Mouse (Mus musculus) heart, embryonic 15.5 days (tissue): ENCODE results near the gene Katnb1. TPM values are rescaled to one million over a fixed set of nuclear protein-coding genes. Genes with fewer than 3 reads are reported as not detected.
A peak's percentile ranks its signal among the peaks of the same experiment; 100 is the strongest.

Source experiments
- ATAC-seq: fragments of 200-750 bp; cut with Nextera tagmentation; replicated peaks from 2 replicates; pipeline ENCODE4 v1.8.0; 2017; ENCODE audit warnings: low read depth, moderate TSS enrichment; ENCODE audit not compliant: insufficient number of reproducible peaks, insufficient read depth, low FRiP score
- H3K27ac ChIP-seq: fragments of 300-500 bp; sonication (generic); 2 replicates; pipeline ENCODE4 v1.5.1; 2015; ENCODE audit warnings: mild to moderate bottlenecking, inconsistent platforms
- H3K27me3 ChIP-seq: fragments of 300-500 bp; sonication (generic); 2 replicates; pipeline ENCODE4 v1.6.1; 2015; ENCODE audit warnings: inconsistent platforms
- H3K36me3 ChIP-seq: fragments of 300-500 bp; sonication (generic); 2 replicates; pipeline ENCODE4 v1.6.1; 2015; ENCODE audit warnings: mild to moderate bottlenecking, inconsistent platforms
- H3K4me1 ChIP-seq: fragments of 300-500 bp; sonication (generic); replicated peaks from 2 replicates; pipeline ENCODE4 v1.6.1; 2015; ENCODE audit warnings: inconsistent platforms
- H3K4me2 ChIP-seq: fragments of 300-500 bp; sonication (generic); 2 replicates; pipeline ENCODE4 v1.6.1; 2015; ENCODE audit warnings: inconsistent platforms, mild to moderate bottlenecking, moderate library complexity
- H3K4me3 ChIP-seq: fragments of 300-500 bp; sonication (generic); 2 replicates; pipeline ENCODE4 v1.5.1; 2015; ENCODE audit warnings: mild to moderate bottlenecking, inconsistent platforms
- H3K9ac ChIP-seq: fragments of 300-500 bp; sonication (generic); 2 replicates; pipeline ENCODE4 v1.6.1; 2015; ENCODE audit warnings: mild to moderate bottlenecking, inconsistent platforms
- H3K9me3 ChIP-seq: fragments of 300-500 bp; sonication (generic); replicated peaks from 2 replicates; pipeline ENCODE4 v1.6.1; 2016; ENCODE audit warnings: inconsistent platforms
- WGBS: fragments of 180-500 bp; shearing (Covaris S2); methylation state at CpG from one replicate; pipeline ENCODE4 v1.1.7; 2015; ENCODE audit warnings: mixed read lengths; 5-methylcytosine and 5-hydroxymethylcytosine counted together
- polyA plus RNA-seq: library from polyadenylated mRNA; unstranded; fragments of >200 nt; fragmentation: Nextera tagmentation; extraction: Ambion mirVana; gene quantifications from 2 replicates; pipeline ENCODE4 v1.2.1, GENCODE M21; 2015

The Katnb1 gene
- polyA plus RNA-seq, 1 experiment from 2014 or later: 15.3 TPM

DNA sequence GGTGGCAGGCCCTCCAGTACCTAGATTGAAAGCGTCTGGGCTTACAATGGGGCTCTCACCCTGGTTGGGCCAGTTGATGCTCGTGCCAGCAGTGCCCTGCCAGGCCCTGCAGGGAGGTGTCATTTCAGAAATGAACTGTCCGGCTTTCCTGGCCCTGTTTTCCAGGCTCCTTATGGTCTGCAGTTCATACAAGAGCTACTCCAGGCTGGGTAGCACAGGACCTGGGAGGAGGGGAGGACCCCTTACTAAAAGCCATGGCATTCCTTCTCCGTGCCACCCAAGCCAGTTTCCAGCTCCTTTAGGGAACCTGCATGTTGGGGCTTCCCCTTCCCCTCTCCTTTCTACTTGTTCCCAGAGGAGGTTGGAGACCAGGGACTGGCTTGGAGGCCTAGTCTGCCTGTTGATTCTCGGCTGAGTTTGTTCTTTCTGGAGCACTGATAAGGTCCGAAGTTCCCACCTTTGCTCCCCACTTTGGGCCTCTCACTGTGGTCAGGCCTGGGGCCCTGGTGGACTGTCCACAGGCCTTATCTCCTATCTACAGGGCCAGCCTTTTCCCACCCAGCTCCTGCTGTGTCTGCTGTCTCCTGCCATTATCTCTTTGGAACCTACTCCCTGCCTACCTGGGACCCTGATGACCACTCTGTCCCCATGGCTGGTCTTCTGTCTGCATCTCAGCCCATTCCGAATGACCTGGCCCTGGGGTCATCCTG, 4.6 kb downstream of the Katnb1 start:
- Histone ChIP-seq H3K9ac (no peak overlapping the region), H3K4me2 (no peak overlapping the region), H3K36me3 (peaks cover 20% of the 10 kb centered on the region; the same call in 1 of the 2 replicates), H3K9me3 (no peaks in the 10 kb centered on the region), H3K27me3 (no peaks in the 10 kb centered on the region), H3K27ac (no peak overlapping the region), H3K4me3 (no peak overlapping the region), H3K4me1 (peaks cover 12% of the 10 kb centered on the region)
- ATAC-seq: no peak
- 68% methylated on average over 7 of the region's 7 CpGs for WGBS

DNA sequence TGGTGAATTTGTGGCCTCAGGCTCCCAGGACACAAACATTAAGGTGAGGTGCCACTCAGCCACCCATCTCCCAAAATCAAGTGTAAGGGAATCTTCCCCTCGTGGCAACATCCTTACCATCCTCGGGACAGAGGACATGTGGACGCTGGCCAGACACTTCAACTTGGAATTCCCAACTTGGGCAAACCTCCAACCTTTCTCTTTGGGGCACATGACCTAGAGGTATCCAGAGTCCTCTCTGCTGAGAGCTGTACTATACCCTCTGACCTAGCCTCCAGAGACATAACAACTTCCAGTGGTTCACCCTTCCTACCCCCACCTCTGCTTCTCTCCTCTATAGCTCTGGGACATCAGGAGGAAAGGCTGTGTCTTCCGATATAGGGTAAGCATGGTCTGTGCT, 12.6 kb downstream of the Katnb1 start:
- Histone ChIP-seq H3K9ac (no peak overlapping the region), H3K4me1 (peaks cover 13% of the 10 kb centered on the region), H3K4me3 (no peak overlapping the region), H3K27ac (0 out of 2 replicates have a peak overlapping the region, but pooled peaks have one; percentile 38), H3K27me3 (no peaks in the 10 kb centered on the region), H3K4me2 (no peak overlapping the region), H3K9me3 (no peaks in the 10 kb centered on the region), H3K36me3 (peaks cover 29% of the 10 kb centered on the region)
- 59% methylated on average over 4 of the region's 4 CpGs for WGBS
- ATAC-seq: no peak

DNA sequence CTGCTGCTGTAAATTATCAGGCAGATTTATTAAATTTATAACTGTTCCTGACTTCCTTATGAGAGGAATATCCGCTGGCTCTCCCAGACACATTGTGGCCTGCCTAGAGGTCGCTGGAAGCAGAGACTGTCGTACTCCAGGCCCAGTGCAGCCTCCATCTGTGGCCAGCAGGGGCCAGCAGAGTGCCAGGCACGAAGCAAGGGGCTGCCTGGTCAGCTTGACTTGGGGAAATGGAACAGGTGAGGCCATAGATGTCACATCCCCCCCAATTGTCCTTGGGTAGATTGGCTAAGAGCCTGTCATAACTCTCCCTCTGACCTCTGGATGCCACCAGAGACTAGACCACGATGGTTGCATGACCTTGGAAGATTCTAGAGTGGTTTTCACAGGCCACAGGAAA, 18.0 kb downstream of the Katnb1 start:
- 22% methylated on average over 5 of the region's 5 CpGs for WGBS
- Histone ChIP-seq H3K27ac (no peak overlapping the region), H3K27me3 (no peaks in the 10 kb centered on the region), H3K4me3 (no peak overlapping the region), H3K9me3 (no peaks in the 10 kb centered on the region), H3K9ac (no peak overlapping the region), H3K36me3 (peaks cover 39% of the 10 kb centered on the region), H3K4me2 (no peak overlapping the region), H3K4me1 (peaks cover under 1% of the 10 kb centered on the region)
- ATAC-seq: 0 out of 2 replicates have a peak, but pooled peaks have one; percentile 13

DNA sequence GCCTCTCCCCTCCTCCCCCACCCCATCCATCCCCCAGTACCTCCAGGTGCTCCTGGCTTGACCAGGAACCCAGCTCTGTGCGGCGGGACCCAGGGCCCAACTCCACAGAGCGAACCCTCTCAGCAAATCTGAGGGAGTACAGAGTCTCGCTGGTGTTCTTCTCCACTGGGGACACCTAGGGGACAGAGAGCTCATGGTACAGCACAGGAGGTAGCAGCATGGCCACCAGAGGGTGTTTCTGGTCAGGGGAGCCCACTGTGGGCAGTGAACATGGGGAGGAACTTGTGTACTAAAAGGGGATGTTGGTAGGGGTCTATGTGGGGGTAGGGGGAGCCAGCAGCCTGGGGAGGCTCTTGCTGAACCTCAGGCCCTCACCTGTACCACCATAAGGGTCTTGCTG, 21.0 kb downstream of the Katnb1 start:
- H3K9me3 ChIP-seq: no peaks in the 10 kb centered on the region
- ATAC-seq: no peak

DNA sequence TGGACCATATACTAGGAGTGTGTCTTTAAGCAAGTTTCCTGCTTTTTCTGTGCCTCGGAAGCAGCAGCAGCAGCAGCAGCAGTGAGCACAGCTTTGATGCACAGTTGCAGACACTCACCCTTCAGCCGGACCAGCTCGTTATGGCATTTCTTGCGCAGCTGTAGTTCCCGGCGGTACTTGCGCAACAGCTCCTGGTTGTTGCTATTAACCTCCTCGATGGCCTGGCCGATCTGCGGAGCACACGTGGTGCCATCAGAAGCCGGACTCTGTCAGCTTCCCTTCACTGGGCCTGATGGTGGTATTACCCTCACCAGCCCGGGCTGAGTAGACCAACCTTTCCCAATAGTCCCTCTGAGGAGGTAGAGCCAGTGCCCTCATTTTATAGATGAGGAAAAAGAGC, 26.3 kb downstream of the Katnb1 start:
- WGBS: 90% methylated on average over 13 of the region's 13 CpGs
- Histone ChIP-seq H3K4me2 (no peak overlapping the region), H3K9me3 (no peaks in the 10 kb centered on the region), H3K4me1 (no peaks in the 10 kb centered on the region), H3K4me3 (no peak overlapping the region), H3K36me3 (peaks cover 20% of the 10 kb centered on the region; the same call in 1 of the 2 replicates), H3K27me3 (0 out of 2 replicates have a peak, but pooled peaks cover 4% of the 10 kb centered on the region), H3K27ac (no peak overlapping the region), H3K9ac (no peak overlapping the region)
- ATAC-seq: no peak

More for the DNA sequence above, 21.0 kb downstream of the Katnb1 start:
- no peak overlapping the region for H3K27ac ChIP-seq
- no peak overlapping the region for H3K4me2 ChIP-seq
- no peak overlapping the region for H3K4me3 ChIP-seq
- H3K4me1 ChIP-seq: no peaks in the 10 kb centered on the region
- peaks cover 46% of the 10 kb centered on the region for H3K36me3 ChIP-seq
- no peak overlapping the region for H3K9ac ChIP-seq
- H3K27me3 ChIP-seq: no peaks in the 10 kb centered on the region
- 68% methylated on average over 4 of the region's 4 CpGs for WGBS

DNA sequence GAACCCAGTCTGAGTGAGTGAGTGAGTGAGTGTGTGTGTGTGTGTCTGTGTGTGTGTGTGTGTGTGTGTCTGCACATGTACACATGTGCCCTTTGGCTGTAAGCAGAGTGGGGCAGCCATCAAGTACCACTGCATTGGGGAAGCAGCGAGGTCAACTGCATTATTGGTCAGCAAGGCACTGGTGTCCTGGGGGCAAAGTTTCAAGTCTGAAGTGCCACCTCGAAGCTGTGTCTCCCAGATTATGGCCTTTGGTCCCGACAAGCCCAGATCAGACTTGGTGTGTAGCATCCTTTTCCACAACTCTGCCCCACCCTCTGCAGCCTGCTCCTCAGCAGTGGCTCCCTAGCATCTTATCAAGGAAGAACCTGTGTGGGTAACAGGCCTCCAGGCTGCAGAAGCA, 31.6 kb downstream of the Katnb1 start:
- Histone ChIP-seq H3K4me2 (no peak overlapping the region), H3K27ac (no peak overlapping the region), H3K27me3 (0 out of 2 replicates have a peak, but pooled peaks cover 4% of the 10 kb centered on the region), H3K36me3 (peaks cover under 1% of the 10 kb centered on the region; the same call in 1 of the 2 replicates), H3K4me1 (no peaks in the 10 kb centered on the region), H3K9me3 (no peaks in the 10 kb centered on the region), H3K9ac (no peak overlapping the region), H3K4me3 (no peak overlapping the region)
- 90% methylated on average over 3 of the region's 3 CpGs for WGBS
- no peak for ATAC-seq

DNA sequence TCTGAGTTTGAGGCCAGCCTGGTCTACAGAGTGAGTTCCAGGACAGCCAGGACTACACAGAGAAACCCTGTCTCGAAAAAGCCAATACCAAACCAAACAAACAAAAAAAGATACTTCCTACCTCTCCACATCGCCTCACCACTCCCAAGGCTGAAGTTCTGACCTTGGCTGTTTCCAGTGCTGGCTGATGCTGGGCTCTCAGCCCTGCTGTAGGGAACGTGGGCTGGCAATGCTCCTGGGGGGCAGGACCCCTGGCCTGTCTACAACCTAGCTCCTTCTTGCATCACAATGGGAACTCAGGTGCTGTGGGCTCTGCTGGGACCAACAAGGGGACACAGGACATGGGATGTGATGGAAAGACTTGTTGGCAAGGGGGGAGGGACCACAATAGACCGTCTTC, 32.1 kb downstream of the Katnb1 start:
- Histone ChIP-seq H3K9ac (no peak overlapping the region), H3K4me2 (no peak overlapping the region), H3K9me3 (no peaks in the 10 kb centered on the region), H3K27ac (no peak overlapping the region), H3K4me1 (no peaks in the 10 kb centered on the region), H3K36me3 (no peaks in the 10 kb centered on the region), H3K27me3 (0 out of 2 replicates have a peak, but pooled peaks cover 4% of the 10 kb centered on the region), H3K4me3 (no peak overlapping the region)
- no peak; the same call in 1 of the 2 replicates for ATAC-seq
- WGBS: 74% methylated on average over 4 of the region's 4 CpGs

DNA sequence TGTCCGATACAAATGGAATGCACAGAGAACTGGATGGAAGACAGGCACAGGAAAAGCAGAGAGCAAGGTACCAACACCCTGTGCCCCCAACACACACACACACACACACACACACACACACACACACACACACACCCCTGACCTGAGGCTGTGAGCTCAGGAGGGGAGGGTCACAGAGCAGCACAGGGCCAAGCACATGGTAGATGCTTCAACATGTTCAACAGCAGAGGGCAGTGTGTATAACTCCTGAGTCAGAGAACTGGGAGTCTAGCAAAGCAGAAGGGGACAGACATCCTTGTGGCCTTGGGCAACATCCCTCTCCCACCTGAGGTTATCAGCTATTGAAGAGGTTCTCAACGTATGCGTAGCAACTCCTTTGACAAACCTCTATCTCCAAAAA, 32.8 kb downstream of the Katnb1 start:
- 0 out of 2 replicates have a peak, but pooled peaks have one; percentile 39 for ATAC-seq
- 55% methylated on average over 3 of the region's 3 CpGs for WGBS

DNA sequence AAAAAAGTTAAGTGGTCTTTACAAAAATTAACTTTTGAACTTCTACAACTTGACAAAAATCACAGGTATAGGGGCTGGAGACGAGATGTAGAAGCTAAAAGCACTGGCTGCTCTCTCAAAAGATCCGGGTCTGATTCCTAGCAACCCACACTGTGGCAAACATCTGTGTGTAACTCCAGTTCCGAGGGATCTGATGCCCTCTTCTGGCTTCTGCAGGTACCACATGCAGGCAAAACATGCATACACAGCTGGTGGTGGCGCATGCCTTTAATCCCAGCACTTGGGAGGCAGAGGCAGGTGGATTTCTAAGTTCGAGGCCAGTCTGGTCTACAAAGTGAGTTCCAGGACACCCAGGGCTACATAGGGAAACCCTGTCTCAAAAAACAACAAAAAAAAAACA, 42.5 kb downstream of the Katnb1 start:
- Histone ChIP-seq H3K9ac (no peak overlapping the region), H3K27me3 (no peaks in the 10 kb centered on the region), H3K27ac (no peak overlapping the region), H3K4me1 (no peaks in the 10 kb centered on the region), H3K4me3 (no peak overlapping the region), H3K4me2 (no peak overlapping the region), H3K9me3 (no peaks in the 10 kb centered on the region), H3K36me3 (peaks cover 10% of the 10 kb centered on the region; the same call in 1 of the 2 replicates)
- 92% methylated on average over 5 of the region's 5 CpGs for WGBS
- no peak for ATAC-seq

More for the DNA sequence above, 32.8 kb downstream of the Katnb1 start:
- Histone ChIP-seq H3K4me3 (no peak overlapping the region), H3K27me3 (0 out of 2 replicates have a peak, but pooled peaks cover 4% of the 10 kb centered on the region), H3K9ac (no peak overlapping the region), H3K4me2 (no peak overlapping the region), H3K36me3 (no peaks in the 10 kb centered on the region), H3K9me3 (no peaks in the 10 kb centered on the region), H3K27ac (no peak overlapping the region), H3K4me1 (no peaks in the 10 kb centered on the region)

DNA sequence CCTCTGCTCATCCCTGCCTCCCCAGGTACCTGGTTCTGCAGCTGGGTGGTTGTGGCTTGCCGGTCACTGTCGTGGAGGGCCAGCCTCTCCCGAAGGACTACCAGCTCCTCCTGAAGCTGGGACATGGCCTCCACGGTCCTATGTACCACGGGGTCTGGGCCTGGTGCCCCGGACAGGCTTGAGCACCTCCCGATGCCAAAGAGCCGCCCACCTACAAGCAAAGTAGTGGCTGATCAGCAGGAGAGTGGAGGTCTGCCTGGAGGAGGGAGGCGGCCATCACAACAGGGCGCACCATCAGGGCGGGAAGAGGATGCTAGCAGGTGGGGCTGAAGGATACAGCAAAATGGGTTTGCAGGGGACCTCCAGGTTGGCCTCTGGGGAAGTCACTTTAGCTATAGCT, 45.5 kb downstream of the Katnb1 start:
- ATAC-seq: no peak
- no peaks in the 10 kb centered on the region for H3K9me3 ChIP-seq
- WGBS: 93% methylated on average over 11 of the region's 11 CpGs
- no peak overlapping the region for H3K4me2 ChIP-seq
- H3K27ac ChIP-seq: no peak overlapping the region
- no peak overlapping the region for H3K9ac ChIP-seq
- H3K4me1 ChIP-seq: 0 out of 2 replicates have a peak, but pooled peaks cover 5% of the 10 kb centered on the region
- no peak overlapping the region for H3K4me3 ChIP-seq
- no peaks in the 10 kb centered on the region for H3K27me3 ChIP-seq
- peaks cover 13% of the 10 kb centered on the region; the same call in 1 of the 2 replicates for H3K36me3 ChIP-seq

DNA sequence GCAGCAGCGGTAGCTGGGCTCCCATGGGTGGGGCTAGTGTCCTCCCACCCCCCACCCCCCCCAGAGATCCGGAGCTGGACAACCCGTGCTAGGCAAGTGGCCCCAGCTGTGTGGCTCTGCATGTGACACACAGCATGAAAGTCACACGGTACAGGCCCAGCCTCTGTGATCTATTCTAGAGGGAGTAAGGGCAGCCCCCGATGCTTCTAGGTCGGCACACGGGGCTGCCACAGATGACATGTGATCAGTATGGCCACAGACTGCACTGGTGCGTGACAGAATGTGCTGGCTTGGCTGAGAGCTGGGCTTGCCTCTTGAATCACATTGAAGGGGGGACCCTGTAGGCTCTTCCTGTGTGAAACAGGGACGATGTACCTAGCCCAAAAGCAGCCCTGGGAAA, 46.7 kb downstream of the Katnb1 start:
- 0 out of 2 replicates have a peak, but pooled peaks cover 5% of the 10 kb centered on the region for H3K4me1 ChIP-seq
- H3K9ac ChIP-seq: no peak overlapping the region
- H3K27ac ChIP-seq: no peak overlapping the region
- ATAC-seq: no peak
- peaks cover 16% of the 10 kb centered on the region; the same call in 1 of the 2 replicates for H3K36me3 ChIP-seq
- no peak overlapping the region for H3K4me2 ChIP-seq
- H3K27me3 ChIP-seq: no peaks in the 10 kb centered on the region
- WGBS: 64% methylated on average over 9 of the region's 9 CpGs
- no peak overlapping the region for H3K4me3 ChIP-seq
- no peaks in the 10 kb centered on the region for H3K9me3 ChIP-seq
